Mouse (Mus musculus) embryonic facial prominence, embryonic 15.5 days (tissue): ENCODE results near the gene Tspan32. TPM values are rescaled to one million over a fixed set of nuclear protein-coding genes. Genes with fewer than 3 reads are reported as not detected.

Experiments used
- ATAC-seq: fragments of 200-750 bp; cut with Nextera tagmentation; 2 replicates; pipeline ENCODE4 v1.8.0; 2017; ENCODE audit warnings: low read depth, moderate TSS enrichment; ENCODE audit not compliant: insufficient number of reproducible peaks, low FRiP score, low TSS enrichment
- H3K27ac ChIP-seq: fragments of 300-500 bp; sonication (generic); replicated peaks from 2 replicates; pipeline ENCODE4 v1.5.1; 2015; ENCODE audit warnings: mild to moderate bottlenecking, inconsistent platforms
- H3K27me3 ChIP-seq: fragments of 300-500 bp; sonication (generic); 2 replicates; pipeline ENCODE4 v1.6.1; 2015; ENCODE audit warnings: inconsistent platforms
- H3K36me3 ChIP-seq: fragments of 300-500 bp; sonication (generic); 2 replicates; pipeline ENCODE4 v1.6.1; 2015; ENCODE audit warnings: mild to moderate bottlenecking, inconsistent platforms
- H3K4me1 ChIP-seq: fragments of 300-500 bp; sonication (generic); 2 replicates; pipeline ENCODE4 v1.6.1; 2015; ENCODE audit warnings: inconsistent platforms
- H3K4me2 ChIP-seq: fragments of 300-500 bp; sonication (generic); replicated peaks from 2 replicates; pipeline ENCODE4 v1.6.1; 2015; ENCODE audit warnings: mild to moderate bottlenecking, inconsistent platforms
- H3K4me3 ChIP-seq: fragments of 300-500 bp; sonication (generic); replicated peaks from 2 replicates; pipeline ENCODE4 v1.5.1; 2015; ENCODE audit warnings: mild to moderate bottlenecking, inconsistent platforms
- H3K9ac ChIP-seq: fragments of 300-500 bp; sonication (generic); 2 replicates; pipeline ENCODE4 v1.6.1; 2015; ENCODE audit warnings: inconsistent platforms
- H3K9me3 ChIP-seq: fragments of 300-500 bp; sonication (generic); replicated peaks from 2 replicates; pipeline ENCODE4 v1.6.1; 2016; ENCODE audit warnings: inconsistent platforms
- WGBS: fragments of 180-500 bp; shearing (Covaris S2); methylation state at CpG from one replicate; pipeline ENCODE4 v1.1.7; 2015; 5-methylcytosine and 5-hydroxymethylcytosine counted together
- polyA plus RNA-seq: library from polyadenylated mRNA; unstranded; fragments of >200 nt; fragmentation: Nextera tagmentation; extraction: Ambion mirVana; gene quantifications from 2 replicates; pipeline ENCODE4 v1.2.1, GENCODE M21; 2015

Gene Tspan32
- polyA plus RNA-seq, 1 experiment from 2014 or later = 4.9 TPM

GRCm38 (mm10) chr7:143036787-143037186 lies 31.9 kb downstream of the Tspan32 start:
- Histone ChIP-seq H3K27ac (no peak overlapping the region), H3K36me3 (0 out of 2 replicates have a peak, but pooled peaks cover 21% of the 10 kb centered on the region), H3K4me3 (no peak overlapping the region), H3K9ac (no peak overlapping the region), H3K27me3 (no peaks in the 10 kb centered on the region), H3K4me2 (no peak overlapping the region), H3K9me3 (no peaks in the 10 kb centered on the region), H3K4me1 (no peaks in the 10 kb centered on the region)
- ATAC-seq = no peak
- 72% methylated on average over 3 of the region's 3 CpGs for WGBS

DNA sequence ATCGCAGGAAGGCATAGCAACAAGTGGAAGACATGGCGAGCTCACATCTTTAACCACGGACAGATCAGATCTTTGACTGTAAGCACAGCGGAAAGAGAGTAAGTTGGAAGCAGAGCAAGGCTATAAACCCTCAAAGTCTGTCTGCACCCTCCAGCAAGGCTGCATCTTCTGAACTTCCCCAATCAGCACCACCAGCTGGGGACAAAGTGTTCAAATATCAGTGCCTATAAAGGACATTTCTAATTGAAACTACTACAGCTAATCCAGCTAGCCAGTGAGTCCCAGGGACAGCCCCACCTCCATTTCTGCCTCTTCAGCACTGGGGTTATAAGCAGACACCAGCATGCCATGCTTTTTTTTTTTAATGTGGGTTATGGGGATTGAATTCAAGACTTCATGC lies 32.5 kb downstream of the Tspan32 start:
- no peaks in the 10 kb centered on the region for H3K4me1 ChIP-seq
- H3K4me3 ChIP-seq = no peak overlapping the region
- H3K4me2 ChIP-seq = no peak overlapping the region

GRCm38 (mm10) chr7:143038174-143038931 lies 33.5 kb downstream of the Tspan32 start:
- ATAC-seq = no peak
- no peak overlapping the region for H3K4me3 ChIP-seq
- 91% methylated on average over 3 of the region's 3 CpGs for WGBS

More for the DNA sequence above, 32.5 kb downstream of the Tspan32 start:
- 95% methylated on average over 4 of the region's 4 CpGs for WGBS
- no peaks in the 10 kb centered on the region for H3K27me3 ChIP-seq
- no peak for ATAC-seq
- no peaks in the 10 kb centered on the region for H3K9me3 ChIP-seq
- no peak overlapping the region for H3K9ac ChIP-seq
- H3K27ac ChIP-seq = no peak overlapping the region
- H3K36me3 ChIP-seq = 0 out of 2 replicates have a peak, but pooled peaks cover 20% of the 10 kb centered on the region

DNA sequence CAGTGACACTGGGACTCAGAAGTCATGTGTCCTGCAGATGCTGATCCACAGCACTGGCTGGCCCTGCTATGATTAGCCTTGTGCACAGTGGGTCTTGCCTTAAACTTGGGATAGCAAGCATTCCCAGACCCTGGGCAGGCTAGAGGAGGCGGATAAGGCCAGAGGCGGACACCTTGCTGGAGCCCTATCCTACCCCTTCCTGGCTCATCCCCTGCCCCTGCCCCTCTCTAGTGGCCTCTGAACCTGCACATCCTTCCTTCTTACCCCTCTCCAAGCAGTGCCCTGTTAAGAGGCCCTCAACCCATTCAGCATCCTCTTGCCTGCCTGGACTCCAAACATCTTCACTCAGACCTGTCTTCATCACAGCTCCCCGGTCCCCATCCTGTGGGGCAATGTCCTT lies 35.7 kb downstream of the Tspan32 start:
- ATAC-seq = no peak

More at GRCm38 (mm10) chr7:143038174-143038931, 33.5 kb downstream of the Tspan32 start:
- Histone ChIP-seq H3K9me3 (no peaks in the 10 kb centered on the region), H3K9ac (no peak overlapping the region), H3K36me3 (0 out of 2 replicates have a peak, but pooled peaks cover 13% of the 10 kb centered on the region), H3K4me2 (no peak overlapping the region), H3K4me1 (no peaks in the 10 kb centered on the region), H3K27ac (no peak overlapping the region), H3K27me3 (no peaks in the 10 kb centered on the region)

GRCm38 (mm10) chr7:143041138-143041822 lies 36.4 kb downstream of the Tspan32 start:
- H3K27me3 ChIP-seq = no peaks in the 10 kb centered on the region
- 76% methylated on average over 3 of the region's 3 CpGs for WGBS
- no peak overlapping the region for H3K9ac ChIP-seq
- H3K4me1 ChIP-seq = no peaks in the 10 kb centered on the region
- no peak overlapping the region for H3K27ac ChIP-seq
- H3K4me2 ChIP-seq = no peak overlapping the region
- H3K9me3 ChIP-seq = no peaks in the 10 kb centered on the region
- no peak for ATAC-seq
- 0 out of 2 replicates have a peak, but pooled peaks cover 4% of the 10 kb centered on the region for H3K36me3 ChIP-seq
- no peak overlapping the region for H3K4me3 ChIP-seq

More for the DNA sequence above, 35.7 kb downstream of the Tspan32 start:
- H3K4me2 ChIP-seq = no peak overlapping the region
- H3K4me3 ChIP-seq = no peak overlapping the region
- no peak overlapping the region for H3K9ac ChIP-seq
- WGBS = 96% methylated on average over 3 of the region's 3 CpGs
- 0 out of 2 replicates have a peak, but pooled peaks cover 4% of the 10 kb centered on the region for H3K36me3 ChIP-seq
- H3K9me3 ChIP-seq = no peaks in the 10 kb centered on the region
- no peak overlapping the region for H3K27ac ChIP-seq
- H3K4me1 ChIP-seq = no peaks in the 10 kb centered on the region
- no peaks in the 10 kb centered on the region for H3K27me3 ChIP-seq

DNA sequence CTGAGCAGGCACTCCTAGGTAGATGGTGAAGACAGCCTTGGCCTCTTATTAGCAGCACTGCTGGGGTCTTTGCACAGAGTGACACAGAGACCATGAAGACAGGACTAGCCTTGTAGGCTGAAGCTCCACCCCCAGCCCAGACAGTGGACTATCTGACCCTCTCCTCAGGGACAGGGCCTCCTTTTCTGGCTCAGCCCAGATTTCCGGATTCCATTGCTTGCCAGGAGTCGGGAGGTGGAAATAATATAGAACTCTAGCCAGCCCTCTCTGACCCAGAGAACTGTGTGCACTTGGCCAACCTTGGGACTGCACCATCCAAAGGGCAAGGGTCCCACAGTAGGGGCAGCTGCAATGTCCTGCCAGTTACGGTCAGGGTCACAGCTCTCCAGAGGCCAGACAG lies 37.2 kb downstream of the Tspan32 start:
- no peak overlapping the region for H3K4me2 ChIP-seq
- no peaks in the 10 kb centered on the region for H3K9me3 ChIP-seq
- H3K9ac ChIP-seq = no peak overlapping the region
- no peak overlapping the region for H3K4me3 ChIP-seq
- WGBS = 56% methylated on average over 3 of the region's 3 CpGs
- H3K4me1 ChIP-seq = no peaks in the 10 kb centered on the region
- no peak overlapping the region for H3K27ac ChIP-seq
- H3K27me3 ChIP-seq = no peaks in the 10 kb centered on the region
- ATAC-seq = no peak; the same call in 1 of the 2 replicates
- H3K36me3 ChIP-seq = 0 out of 2 replicates have a peak, but pooled peaks cover 4% of the 10 kb centered on the region

- no peak for ATAC-seq
- Histone ChIP-seq H3K4me3 (no peak overlapping the region), H3K9ac (no peak overlapping the region), H3K4me2 (no peak overlapping the region), H3K36me3 (no peaks in the 10 kb centered on the region), H3K9me3 (no peaks in the 10 kb centered on the region), H3K27ac (no peak overlapping the region), H3K4me1 (no peaks in the 10 kb centered on the region), H3K27me3 (no peaks in the 10 kb centered on the region)
- WGBS = 84% methylated on average over 3 of the region's 3 CpGs
Observed at GRCm38 (mm10) chr7:143042897-143043300, 38.1 kb downstream of the Tspan32 start.

DNA sequence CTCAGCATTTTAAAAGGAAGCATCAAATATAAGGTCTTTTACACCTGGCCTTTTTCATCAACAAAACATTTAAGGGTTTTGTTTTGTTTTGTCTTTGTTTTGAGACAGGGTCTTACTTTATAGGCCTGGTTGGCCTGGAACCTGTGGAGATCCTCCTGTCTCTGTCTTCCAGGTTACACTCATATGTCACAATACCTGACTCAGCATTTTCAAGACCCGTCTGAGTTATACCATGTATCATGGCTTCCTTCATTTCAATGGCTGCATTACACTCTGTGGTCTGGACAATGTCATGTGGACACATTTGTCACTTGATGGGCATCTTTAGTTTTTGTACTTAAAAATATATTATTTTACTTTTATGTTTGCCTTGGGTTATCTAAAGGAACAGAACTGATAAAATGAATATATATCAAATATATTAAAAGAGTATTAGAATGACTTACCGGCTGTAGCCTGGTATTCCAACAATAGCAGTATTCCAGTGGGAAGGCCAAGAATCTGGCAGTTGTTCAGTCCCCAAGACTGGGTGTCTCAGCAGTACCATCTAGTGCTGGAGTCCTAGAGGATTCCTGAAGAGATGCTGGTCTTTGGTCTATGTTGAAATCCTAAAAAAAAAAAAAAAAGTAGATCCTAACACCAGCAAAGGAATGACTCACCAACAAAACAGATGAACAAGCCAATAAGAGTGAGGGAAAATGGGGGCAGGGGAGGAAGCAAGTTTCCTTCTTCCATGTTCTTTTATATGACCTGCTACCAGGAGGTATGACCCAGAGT lies 39.4 kb downstream of the Tspan32 start:
- WGBS = 83% methylated on average over 2 of the region's 2 CpGs

DNA sequence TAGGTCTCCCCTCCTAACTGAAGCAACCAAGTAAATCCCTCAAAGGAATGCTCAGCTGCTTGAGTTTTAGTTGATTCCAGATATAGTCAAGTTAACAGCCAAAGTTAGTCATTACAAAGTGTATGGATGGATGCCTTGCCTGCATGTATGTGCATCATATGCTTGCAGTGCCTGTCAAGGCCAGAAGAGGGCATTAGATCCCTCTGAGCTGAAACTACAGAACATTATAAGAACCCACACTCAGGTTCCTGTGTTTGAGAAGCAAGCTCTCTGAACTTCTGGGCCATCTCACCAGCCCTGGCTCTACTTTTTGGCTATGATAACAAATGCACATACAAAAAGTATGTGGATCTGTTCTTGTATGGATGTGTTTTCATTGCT lies 40.0 kb downstream of the Tspan32 start:
- Histone ChIP-seq H3K9me3 (no peaks in the 10 kb centered on the region), H3K9ac (no peak overlapping the region), H3K36me3 (no peaks in the 10 kb centered on the region), H3K27me3 (no peaks in the 10 kb centered on the region), H3K4me1 (no peaks in the 10 kb centered on the region), H3K4me2 (no peak overlapping the region), H3K27ac (no peak overlapping the region), H3K4me3 (no peak overlapping the region)
- ATAC-seq = no peak

More for the DNA sequence above, 39.4 kb downstream of the Tspan32 start:
- no peak overlapping the region for H3K4me3 ChIP-seq
- no peak overlapping the region for H3K4me2 ChIP-seq
- no peak for ATAC-seq
- no peaks in the 10 kb centered on the region for H3K27me3 ChIP-seq
- H3K9me3 ChIP-seq = no peaks in the 10 kb centered on the region
- no peak overlapping the region for H3K27ac ChIP-seq
- no peak overlapping the region for H3K9ac ChIP-seq
- H3K36me3 ChIP-seq = no peaks in the 10 kb centered on the region
- no peaks in the 10 kb centered on the region for H3K4me1 ChIP-seq

DNA sequence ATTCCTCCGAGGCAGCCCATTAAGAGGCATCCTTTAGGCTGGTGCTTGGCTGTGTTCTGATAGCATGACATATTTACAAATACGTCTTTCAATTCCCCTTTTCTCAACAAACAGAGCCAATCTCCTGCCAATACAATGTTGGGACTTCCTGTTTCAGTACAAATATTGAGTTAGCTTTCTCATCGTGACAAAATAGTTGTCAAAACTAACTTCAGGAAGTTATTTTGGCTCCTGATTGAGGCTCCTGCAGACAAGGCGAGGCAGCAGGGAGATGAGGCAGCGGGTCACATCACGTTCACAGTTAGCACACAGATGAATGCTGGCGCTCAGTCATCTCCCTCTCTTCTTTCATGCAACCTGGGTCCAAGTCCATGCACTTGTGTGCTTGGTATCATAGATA lies 41.5 kb downstream of the Tspan32 start:
- H3K36me3 ChIP-seq = no peaks in the 10 kb centered on the region
- H3K9ac ChIP-seq = no peak overlapping the region
- 75% methylated on average over 7 of the region's 7 CpGs for WGBS
- no peak overlapping the region for H3K4me2 ChIP-seq
- no peak overlapping the region for H3K27ac ChIP-seq
- no peaks in the 10 kb centered on the region for H3K27me3 ChIP-seq
- no peak for ATAC-seq
- H3K4me1 ChIP-seq = no peaks in the 10 kb centered on the region
- H3K9me3 ChIP-seq = no peaks in the 10 kb centered on the region
- no peak overlapping the region for H3K4me3 ChIP-seq

GRCm38 (mm10) chr7:143049331-143049730 lies 44.5 kb downstream of the Tspan32 start:
- Histone ChIP-seq H3K4me2 (no peak overlapping the region), H3K27ac (no peak overlapping the region), H3K27me3 (no peaks in the 10 kb centered on the region), H3K36me3 (no peaks in the 10 kb centered on the region), H3K4me1 (peaks cover 16% of the 10 kb centered on the region), H3K9ac (no peak overlapping the region), H3K4me3 (no peak overlapping the region), H3K9me3 (no peaks in the 10 kb centered on the region)
- no peak for ATAC-seq
- 73% methylated on average over 3 of the region's 3 CpGs for WGBS
